Mouse (Mus musculus): ENCODE results near the gene Alg9.

- TF ChIP-seq CTCF (IDR thresholded peaks at IDR 0.05; ENCODE audit: borderline replicate concordance, control insufficient read depth, extremely low read depth, insufficient read depth, low read length, poor library complexity) = no peak
- TF ChIP-seq POLR2A (IDR thresholded peaks at IDR 0.05; ENCODE audit: control insufficient read depth, extremely low read depth, insufficient read depth, low read length, poor library complexity) = no peak
These were observed 34.3 kb downstream of the Alg9 start for GRCm38 (mm10) chr9:50809146-50809545.

Data from thymus, adult 2 months (tissue).